Mouse (Mus musculus) hindbrain, embryonic 15.5 days (tissue): ENCODE data around the gene Cd207. TPM values are rescaled to one million over a fixed set of nuclear protein-coding genes. Genes with fewer than 3 reads are reported as not detected.

Experiments used
- ATAC-seq: fragments of 200-750 bp; cut with Nextera tagmentation; 2 replicates; pipeline ENCODE4 v1.8.0; 2017; ENCODE audit warnings: low read depth, moderate number of reproducible peaks, moderate TSS enrichment; ENCODE audit not compliant: low FRiP score
- H3K27ac ChIP-seq: fragments of 300-500 bp; sonication (generic); replicated peaks from 2 replicates; pipeline ENCODE4 v1.5.1; 2015; ENCODE audit warnings: mild to moderate bottlenecking, inconsistent platforms
- H3K27me3 ChIP-seq: fragments of 300-500 bp; sonication (generic); 2 replicates; pipeline ENCODE4 v1.6.1; 2015; ENCODE audit warnings: control low read depth, inconsistent platforms
- H3K36me3 ChIP-seq: fragments of 300-500 bp; sonication (generic); 2 replicates; pipeline ENCODE4 v1.6.1; 2015; ENCODE audit warnings: control low read depth, inconsistent platforms
- H3K4me1 ChIP-seq: fragments of 300-500 bp; sonication (generic); replicated peaks from 2 replicates; pipeline ENCODE4 v1.6.1; 2015; ENCODE audit warnings: control low read depth, inconsistent platforms
- H3K4me2 ChIP-seq: fragments of 300-500 bp; sonication (generic); 2 replicates; pipeline ENCODE4 v1.6.1; 2015; ENCODE audit warnings: moderate library complexity, mild to moderate bottlenecking, inconsistent platforms
- H3K4me3 ChIP-seq: fragments of 300-500 bp; sonication (generic); 2 replicates; pipeline ENCODE4 v1.5.1; 2015; ENCODE audit warnings: mild to moderate bottlenecking, inconsistent platforms
- H3K9ac ChIP-seq: fragments of 300-500 bp; sonication (generic); 2 replicates; pipeline ENCODE4 v1.6.1; 2015; ENCODE audit warnings: inconsistent platforms
- H3K9me3 ChIP-seq: fragments of 300-500 bp; sonication (generic); 2 replicates; pipeline ENCODE4 v1.6.1; 2016; ENCODE audit warnings: control low read depth, inconsistent platforms
- WGBS: fragments of 180-500 bp; shearing (Covaris S2); methylation state at CpG from one replicate; pipeline ENCODE4 v1.1.7; 2015; 5-methylcytosine and 5-hydroxymethylcytosine counted together
- polyA plus RNA-seq: library from polyadenylated mRNA; unstranded; fragments of >200 nt; fragmentation: Nextera tagmentation; extraction: Ambion mirVana; gene quantifications from 2 replicates; pipeline ENCODE4 v1.2.1, GENCODE M21; 2015

Cd207 gene
- polyA plus RNA-seq, 1 experiment from 2014 or later: not detected

DNA sequence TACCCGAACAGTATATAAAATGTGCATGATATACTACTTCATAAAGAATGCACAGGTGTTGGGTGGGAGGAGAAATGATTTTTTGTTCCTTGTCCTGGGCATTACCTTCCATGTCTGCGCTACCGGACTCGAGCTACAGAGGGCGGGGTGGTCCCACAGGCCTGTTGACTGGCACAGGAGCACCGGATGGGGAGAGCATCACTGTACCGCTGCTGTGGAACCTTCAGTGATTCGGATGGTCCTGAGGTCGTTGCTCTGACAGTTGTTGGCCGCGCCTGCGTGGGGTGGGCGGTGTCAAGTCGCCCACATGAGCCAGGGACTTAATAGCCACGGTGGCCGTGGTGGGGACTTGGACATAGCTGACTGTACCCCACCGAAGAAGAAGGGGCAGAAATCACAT lies 50.9 kb downstream of the Cd207 start:
- 67% methylated on average over 17 of the region's 17 CpGs for WGBS
- H3K4me1 ChIP-seq: no peaks in the 10 kb centered on the region
- ATAC-seq: no peak

More for the DNA sequence above, 50.9 kb downstream of the Cd207 start:
- no peak overlapping the region for H3K9ac ChIP-seq
- no peaks in the 10 kb centered on the region for H3K27me3 ChIP-seq
- no peaks in the 10 kb centered on the region for H3K9me3 ChIP-seq
- no peaks in the 10 kb centered on the region for H3K36me3 ChIP-seq
- 0 out of 2 replicates have a peak overlapping the region, but pooled peaks have one; percentile 3 for H3K4me2 ChIP-seq
- no peak overlapping the region for H3K4me3 ChIP-seq
- H3K27ac ChIP-seq: no peak overlapping the region

Other genes with a start within 250 kb of the Cd207 start
- 57.7 and 70.9 TPM in 2 replicates for gene Tet3, start 218.8 kb downstream of the Cd207 start, polyA plus RNA-seq
- gene Dguok, start 170.9 kb downstream of the Cd207 start, polyA plus RNA-seq: 66.2 and 68.5 TPM in 2 replicates
- 3.3 and 3.6 TPM in 2 replicates for gene Actg2, start 141.6 kb downstream of the Cd207 start, polyA plus RNA-seq
- gene Stambp, start 105.1 kb downstream of the Cd207 start, polyA plus RNA-seq: 55.4 and 62.9 TPM in 2 replicates
- 0.09 TPM in 1 of 2 replicates, not detected in the other for gene Clec4f, start 21.7 kb downstream of the Cd207 start, polyA plus RNA-seq
- gene Vax2, start 33.4 kb upstream of the Cd207 start, polyA plus RNA-seq: 0.34 TPM in 1 of 2 replicates, not detected in the other
- 0.17 TPM in 1 of 2 replicates, not detected in the other for gene Atp6v1b1, start 65.1 kb upstream of the Cd207 start, polyA plus RNA-seq
- gene Ankrd53, start 84.8 kb upstream of the Cd207 start, polyA plus RNA-seq: 0.21 and 0.27 TPM in 2 replicates
- 61.4 and 73.5 TPM in 2 replicates for gene Tex261, start 98.0 kb upstream of the Cd207 start, polyA plus RNA-seq
- 115 and 116 TPM in 2 replicates for gene Nagk, start 117.1 kb upstream of the Cd207 start, polyA plus RNA-seq
- 26.1 and 27.1 TPM in 2 replicates for gene Paip2b, start 153.9 kb upstream of the Cd207 start, polyA plus RNA-seq
- 65.4 and 74.5 TPM in 2 replicates for gene Zfp638, start 189.3 kb upstream of the Cd207 start, polyA plus RNA-seq